Mouse (Mus musculus) hindbrain, embryonic 14.5 days (tissue): ENCODE measurements at regions not wholly inside any gene's neighbourhood (a gene's known extent, or its start where the extent isn't known, plus 50 kb on each side); places are given as distances from the start of the nearest gene placed in this dataset.

Experiments used
- ATAC-seq: fragments of 200-750 bp; cut with Nextera tagmentation; 2 replicates; pipeline ENCODE4 v1.8.0; 2017; ENCODE audit warnings: moderate number of reproducible peaks, mild to moderate bottlenecking, moderate TSS enrichment, moderate library complexity; ENCODE audit not compliant: low FRiP score
- DNase-seq: peaks from one replicate; pipeline ENCODE4 v3.0.0-alpha.2; 2015; ENCODE audit warnings: low spot score
- H3K27ac ChIP-seq: fragments of 300-500 bp; sonication (generic); 2 replicates; pipeline ENCODE4 v1.5.1; 2014; ENCODE audit warnings: mild to moderate bottlenecking, moderate library complexity
- H3K27me3 ChIP-seq: fragments of 300-500 bp; sonication (generic); 2 replicates; pipeline ENCODE4 v1.6.1; 2014; ENCODE audit warnings: mild to moderate bottlenecking, low read length, mixed read lengths; ENCODE audit not compliant: control insufficient read depth, insufficient read depth
- H3K36me3 ChIP-seq: fragments of 300-500 bp; sonication (generic); replicated peaks from 2 replicates; pipeline ENCODE4 v1.6.1; 2014; ENCODE audit not compliant: control insufficient read depth, insufficient read depth
- H3K4me1 ChIP-seq: fragments of 300-500 bp; sonication (generic); replicated peaks from 2 replicates; pipeline ENCODE4 v1.6.1; 2014; ENCODE audit warnings: antibody characterized with exemption, low read length, mixed read lengths; ENCODE audit not compliant: control insufficient read depth, insufficient read depth
- H3K4me2 ChIP-seq: fragments of 300-500 bp; sonication (generic); replicated peaks from 2 replicates; pipeline ENCODE4 v1.6.1; 2014; ENCODE audit warnings: mild to moderate bottlenecking, moderate library complexity
- H3K4me3 ChIP-seq: fragments of 300-500 bp; sonication (generic); replicated peaks from 2 replicates; pipeline ENCODE4 v1.5.1; 2014; ENCODE audit warnings: mild to moderate bottlenecking, low read length
- H3K9ac ChIP-seq: fragments of 300-500 bp; sonication (generic); 2 replicates; pipeline ENCODE4 v1.6.1; 2014
- H3K9me3 ChIP-seq: fragments of 300-500 bp; sonication (generic); 2 replicates; pipeline ENCODE4 v1.6.1; 2016; ENCODE audit warnings: low read length; ENCODE audit not compliant: control insufficient read depth
- WGBS: fragments of 180-500 bp; shearing (Covaris S2); extraction: QIAGEN DNeasy Blood & Tissue Kit; methylation state at CpG from one replicate; pipeline ENCODE4 v1.1.7; 2014; 5-methylcytosine and 5-hydroxymethylcytosine counted together

DNA sequence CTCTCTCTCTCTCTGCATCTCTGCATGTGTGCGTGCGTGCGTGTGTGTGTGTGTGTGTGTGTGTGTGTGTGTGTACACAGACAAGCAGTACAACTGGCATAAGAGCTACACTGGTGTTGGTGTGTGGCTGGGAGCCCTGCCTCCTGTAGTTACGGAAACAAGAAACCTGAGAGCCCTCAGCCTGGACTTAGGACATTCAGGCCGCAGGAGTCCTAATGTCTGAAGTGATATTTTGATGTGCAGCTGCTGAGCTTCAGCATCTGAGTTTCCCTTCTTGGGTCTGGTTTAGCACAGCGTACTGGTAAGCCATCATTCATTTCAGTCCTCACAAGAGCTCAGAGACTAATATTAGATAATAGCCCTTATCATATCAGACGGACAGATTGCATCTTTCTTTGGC lies 134.8 kb upstream of the Runx1 start:
- Histone ChIP-seq H3K4me1 (no peaks in the 10 kb centered on the region), H3K27me3 (no peaks in the 10 kb centered on the region), H3K4me2 (no peak overlapping the region), H3K4me3 (no peak overlapping the region), H3K27ac (no peak overlapping the region), H3K9ac (no peak overlapping the region), H3K9me3 (no peaks in the 10 kb centered on the region), H3K36me3 (no peaks in the 10 kb centered on the region)
- no peak for ATAC-seq
- WGBS, result 91% methylated on average over 7 of the region's 7 CpGs
- no peak for DNase-seq

DNA sequence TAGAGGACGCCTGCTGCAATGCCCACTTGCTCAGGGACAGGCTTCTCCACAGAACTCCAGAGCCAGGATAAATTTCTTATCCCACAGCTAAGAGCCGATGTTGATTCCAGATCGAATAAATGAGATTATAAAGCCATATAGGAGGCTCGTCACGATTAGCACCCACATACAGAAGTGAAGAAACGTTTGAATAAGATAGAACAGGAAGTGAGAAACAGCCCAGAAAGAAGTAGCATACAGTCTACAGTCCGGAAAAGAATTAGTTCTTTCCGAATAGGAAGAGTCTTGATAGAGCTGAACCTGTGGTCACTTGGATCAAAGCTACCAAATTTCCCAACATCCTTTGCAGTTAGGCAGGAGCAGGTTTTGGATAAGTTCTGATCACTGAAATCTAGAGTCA lies 133.0 kb upstream of the Runx1 start:
- WGBS, result 92% methylated on average over 8 of the region's 8 CpGs
- DNase-seq (no peak), ATAC-seq (no peak)
- no peaks in the 10 kb centered on the region for H3K9me3 ChIP-seq
- H3K36me3 ChIP-seq, result no peaks in the 10 kb centered on the region
- H3K4me2 ChIP-seq, result no peak overlapping the region
- no peaks in the 10 kb centered on the region for H3K27me3 ChIP-seq
- H3K4me1 ChIP-seq, result no peaks in the 10 kb centered on the region
- no peak overlapping the region for H3K4me3 ChIP-seq
- H3K27ac ChIP-seq, result no peak overlapping the region
- no peak overlapping the region for H3K9ac ChIP-seq

GRCm38 (mm10) chr16:92958146-92958545 lies 132.2 kb upstream of the Runx1 start:
- Histone ChIP-seq H3K9ac (no peak overlapping the region), H3K4me2 (no peak overlapping the region), H3K36me3 (no peaks in the 10 kb centered on the region), H3K9me3 (no peaks in the 10 kb centered on the region), H3K27ac (no peak overlapping the region), H3K4me1 (no peaks in the 10 kb centered on the region), H3K4me3 (no peak overlapping the region), H3K27me3 (no peaks in the 10 kb centered on the region)
- no peak for ATAC-seq
- no peak for DNase-seq
- WGBS, result 66% methylated on average over 6 of the region's 6 CpGs

DNA sequence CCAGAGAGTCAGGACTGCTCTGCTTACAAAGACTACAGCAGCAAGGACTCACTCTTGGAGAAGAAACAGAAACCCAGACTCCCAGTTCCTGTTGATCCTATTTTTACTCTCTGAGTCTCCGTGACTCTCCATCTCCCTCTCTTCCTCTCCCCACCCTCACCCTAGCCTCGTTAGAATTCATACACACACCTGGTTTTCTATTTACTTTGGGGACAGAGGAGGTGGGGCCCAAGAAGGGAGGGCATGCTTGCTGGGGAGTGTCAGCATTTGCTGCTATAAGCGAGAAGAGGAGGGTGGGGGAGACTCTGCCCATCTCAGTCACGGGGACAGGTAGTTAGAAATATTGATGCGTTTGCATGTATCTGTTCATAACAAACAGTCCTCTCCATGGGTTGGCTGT lies 129.6 kb upstream of the Runx1 start:
- WGBS, result 70% methylated on average over 5 of the region's 5 CpGs
- Histone ChIP-seq H3K9ac (no peak overlapping the region), H3K36me3 (no peaks in the 10 kb centered on the region), H3K4me2 (no peak overlapping the region), H3K4me1 (no peaks in the 10 kb centered on the region), H3K9me3 (no peaks in the 10 kb centered on the region), H3K4me3 (no peak overlapping the region), H3K27me3 (no peaks in the 10 kb centered on the region), H3K27ac (no peak overlapping the region)
- DNase-seq (no peak), ATAC-seq (no peak)

DNA sequence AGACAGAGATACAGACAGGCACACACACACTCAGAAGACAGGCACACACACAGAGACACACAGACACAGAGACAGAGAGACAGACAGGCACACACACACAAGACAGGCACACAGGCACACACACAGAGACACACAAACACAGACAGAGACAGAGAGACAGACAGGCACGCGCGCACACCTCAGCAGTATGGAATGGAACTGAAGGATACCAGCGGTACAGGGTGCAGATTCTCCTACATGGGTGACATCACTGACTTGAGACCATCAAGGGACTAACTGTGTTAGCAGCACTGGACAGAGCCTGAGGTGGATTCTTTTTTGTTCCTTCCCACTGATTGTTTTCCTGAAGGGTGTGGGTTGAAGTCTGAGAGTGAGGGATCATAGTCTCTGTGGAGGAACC lies 129.1 kb upstream of the Runx1 start:
- Histone ChIP-seq H3K4me2 (no peak overlapping the region), H3K9me3 (no peaks in the 10 kb centered on the region), H3K36me3 (no peaks in the 10 kb centered on the region), H3K27ac (no peak overlapping the region), H3K4me1 (no peaks in the 10 kb centered on the region), H3K9ac (no peak overlapping the region), H3K4me3 (no peak overlapping the region), H3K27me3 (no peaks in the 10 kb centered on the region)
- 99% methylated on average over 4 of the region's 4 CpGs for WGBS
- DNase-seq (no peak), ATAC-seq (no peak)

- Histone ChIP-seq H3K27me3 (no peaks in the 10 kb centered on the region), H3K4me1 (no peaks in the 10 kb centered on the region), H3K27ac (no peak overlapping the region), H3K4me2 (no peak overlapping the region), H3K9me3 (no peaks in the 10 kb centered on the region), H3K36me3 (no peaks in the 10 kb centered on the region), H3K9ac (no peak overlapping the region), H3K4me3 (no peak overlapping the region)
- 66% methylated on average over 11 of the region's 11 CpGs for WGBS
- ATAC-seq (no peak), DNase-seq (no peak)
Observed at GRCm38 (mm10) chr16:92953936-92954654, 128.1 kb upstream of the Runx1 start.

DNA sequence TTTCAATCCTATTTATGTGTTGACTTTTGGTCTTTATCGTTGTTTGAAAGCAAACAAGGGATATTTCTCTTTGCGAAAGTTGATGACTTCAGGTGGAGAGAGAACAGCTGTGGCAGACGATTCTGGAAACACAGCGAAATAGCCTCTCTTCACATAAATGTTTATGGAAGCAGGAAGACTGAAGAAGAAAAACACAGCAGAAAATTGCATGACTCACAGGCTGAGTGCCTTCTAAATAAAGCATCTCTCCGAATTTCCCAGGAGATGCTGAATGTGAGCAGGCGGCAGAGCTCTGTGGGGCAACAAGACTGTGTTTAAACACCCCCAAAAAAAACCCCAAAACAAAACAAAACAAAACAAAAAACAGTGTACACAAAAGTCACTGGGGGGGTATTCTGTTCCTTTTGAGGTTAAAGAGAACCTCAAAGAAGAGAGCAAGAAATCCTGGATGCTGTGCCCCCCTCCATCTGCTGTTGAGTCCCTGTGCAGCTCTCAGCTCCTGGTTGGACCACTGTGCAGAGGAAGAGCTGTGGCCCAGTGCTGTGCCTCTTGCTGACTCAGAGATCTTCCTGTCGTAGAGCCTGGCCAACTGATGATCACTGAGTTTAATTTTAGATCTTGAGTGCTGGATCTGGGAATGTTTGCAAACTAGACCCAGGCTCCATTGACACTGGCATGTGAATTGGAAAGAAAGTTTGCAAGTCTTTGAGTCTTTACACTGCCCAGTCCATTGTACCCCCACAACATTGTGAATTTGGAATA lies 126.6 kb upstream of the Runx1 start:
- Histone ChIP-seq H3K36me3 (no peaks in the 10 kb centered on the region), H3K9me3 (no peaks in the 10 kb centered on the region), H3K4me3 (no peak overlapping the region), H3K27ac (no peak overlapping the region), H3K9ac (no peak overlapping the region), H3K4me1 (no peaks in the 10 kb centered on the region), H3K4me2 (no peak overlapping the region), H3K27me3 (no peaks in the 10 kb centered on the region)
- ATAC-seq, result no peak
- 83% methylated on average over 7 of the region's 7 CpGs for WGBS
- no peak for DNase-seq

- Histone ChIP-seq H3K4me1 (no peaks in the 10 kb centered on the region), H3K27ac (no peak overlapping the region), H3K36me3 (no peaks in the 10 kb centered on the region), H3K27me3 (no peaks in the 10 kb centered on the region), H3K4me2 (no peak overlapping the region), H3K9me3 (no peaks in the 10 kb centered on the region), H3K9ac (no peak overlapping the region), H3K4me3 (no peak overlapping the region)
- ATAC-seq (no peak), DNase-seq (no peak)
- 91% methylated on average over 6 of the region's 6 CpGs for WGBS
Observed at GRCm38 (mm10) chr16:92951516-92951915, 125.6 kb upstream of the Runx1 start.

DNA sequence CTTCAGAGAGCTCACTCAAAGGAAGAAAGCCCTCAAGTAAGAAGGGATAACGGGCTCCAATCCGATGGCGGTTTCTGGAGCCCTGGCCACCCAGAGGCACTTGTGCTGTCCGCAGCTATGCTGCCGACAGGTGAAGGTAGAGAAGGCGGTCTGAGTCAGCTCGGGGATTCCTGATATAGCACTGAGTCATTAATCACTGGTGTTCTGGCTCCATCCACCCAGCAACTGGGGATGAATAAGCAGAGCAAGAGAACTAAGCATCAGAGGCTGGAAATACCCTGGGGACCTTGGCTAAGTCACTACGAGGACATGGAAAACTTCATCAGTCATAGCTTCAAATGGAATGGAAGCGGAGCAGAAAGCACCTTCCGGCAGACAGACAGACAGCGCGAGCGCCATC lies 122.5 kb upstream of the Runx1 start:
- no peaks in the 10 kb centered on the region for H3K36me3 ChIP-seq
- no peak overlapping the region for H3K4me2 ChIP-seq
- ATAC-seq (no peak), DNase-seq (no peak)
- no peaks in the 10 kb centered on the region for H3K9me3 ChIP-seq
- H3K4me3 ChIP-seq, result no peak overlapping the region
- H3K27ac ChIP-seq, result no peak overlapping the region
- no peaks in the 10 kb centered on the region for H3K4me1 ChIP-seq
- H3K27me3 ChIP-seq, result no peaks in the 10 kb centered on the region
- no peak overlapping the region for H3K9ac ChIP-seq
- WGBS, result 95% methylated on average over 13 of the region's 13 CpGs
